Mouse (Mus musculus) hindlimb bud, embryonic 11.5 days (tissue): ENCODE measurements around the gene Dyrk1b.
A peak's percentile ranks its signal among the peaks of the same experiment; 100 is the strongest.
"Not testable (repeated sequence)": the region's sequence is repeated elsewhere in the genome, so short reads cannot be mapped to it uniquely, and the experiment has no call there.

Experiments used
- DNase-seq: peaks from one replicate; pipeline ENCODE4 v3.0.0-alpha.2; 2012; ENCODE audit warnings: low read depth, low spot score; ENCODE audit errors: extremely low spot score

Dyrk1b gene

DNA sequence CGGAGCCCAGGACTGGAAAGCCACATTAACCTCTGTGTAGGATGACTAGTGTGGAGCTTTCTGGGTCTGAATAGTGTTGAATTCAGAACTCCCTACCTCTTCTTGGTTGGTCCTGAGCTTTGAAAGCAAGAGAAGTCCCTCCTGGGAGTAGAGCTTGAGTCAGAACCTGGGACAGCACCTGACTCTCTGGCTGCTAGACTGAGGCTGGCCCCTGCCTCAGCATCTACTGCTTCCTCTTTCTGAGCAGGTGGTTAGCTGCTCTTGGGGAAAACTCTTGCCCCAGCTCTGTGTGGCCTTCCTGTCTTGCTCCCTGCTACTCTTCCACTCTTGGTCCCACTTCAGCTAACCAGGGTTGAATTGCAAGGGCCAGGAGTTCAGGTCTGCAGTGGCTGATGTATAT is 12.6 kb downstream of the Dyrk1b start:
- DNase-seq = no peak

- no peak for DNase-seq
Observed at GRCm38 (mm10) chr7:28195414-28196098, 16.3 kb downstream of the Dyrk1b start.

DNA sequence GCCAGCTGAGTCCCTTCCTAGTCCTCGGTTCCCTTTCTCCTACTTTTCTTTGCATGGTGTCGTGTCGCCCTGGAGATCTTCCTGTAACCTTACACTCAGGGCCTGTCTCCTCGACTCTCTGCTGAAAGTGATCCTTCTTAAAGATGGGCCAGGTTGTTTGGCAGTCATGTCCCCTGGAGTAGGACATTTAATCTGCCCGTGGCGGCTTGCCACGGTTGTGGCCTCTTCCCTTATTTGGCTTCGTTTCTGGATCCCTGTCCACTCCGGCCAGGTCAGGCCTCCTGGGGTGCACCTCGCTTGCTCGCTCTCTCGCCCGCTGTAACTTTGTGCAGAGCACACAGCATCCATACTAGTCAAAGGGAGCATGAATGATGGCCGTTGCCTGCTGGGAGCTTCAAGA is 17.3 kb downstream of the Dyrk1b start:
- no peak for DNase-seq

DNA sequence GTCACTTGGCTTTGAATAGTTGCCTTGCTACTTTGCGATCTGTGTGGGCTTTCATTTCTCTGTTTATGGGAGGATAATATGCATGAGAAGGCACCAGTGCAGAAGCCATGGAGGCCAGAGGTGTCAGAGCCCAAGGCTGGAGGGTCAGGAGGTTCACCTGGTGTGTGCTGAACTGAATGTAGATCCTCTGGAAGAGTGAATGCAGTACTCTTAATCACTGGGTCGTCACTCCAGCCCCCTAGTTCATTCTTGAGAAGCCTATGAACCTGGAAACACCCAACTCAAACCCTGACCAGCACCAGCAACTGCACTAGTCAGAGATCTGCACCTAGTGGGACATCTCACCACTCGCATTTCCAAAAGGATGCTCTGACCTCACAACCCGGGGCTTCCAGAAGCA is 19.8 kb downstream of the Dyrk1b start:
- DNase-seq = no peak

- DNase-seq = no peak
Observed at GRCm38 (mm10) chr7:28203207-28204108, 24.2 kb downstream of the Dyrk1b start.

DNA sequence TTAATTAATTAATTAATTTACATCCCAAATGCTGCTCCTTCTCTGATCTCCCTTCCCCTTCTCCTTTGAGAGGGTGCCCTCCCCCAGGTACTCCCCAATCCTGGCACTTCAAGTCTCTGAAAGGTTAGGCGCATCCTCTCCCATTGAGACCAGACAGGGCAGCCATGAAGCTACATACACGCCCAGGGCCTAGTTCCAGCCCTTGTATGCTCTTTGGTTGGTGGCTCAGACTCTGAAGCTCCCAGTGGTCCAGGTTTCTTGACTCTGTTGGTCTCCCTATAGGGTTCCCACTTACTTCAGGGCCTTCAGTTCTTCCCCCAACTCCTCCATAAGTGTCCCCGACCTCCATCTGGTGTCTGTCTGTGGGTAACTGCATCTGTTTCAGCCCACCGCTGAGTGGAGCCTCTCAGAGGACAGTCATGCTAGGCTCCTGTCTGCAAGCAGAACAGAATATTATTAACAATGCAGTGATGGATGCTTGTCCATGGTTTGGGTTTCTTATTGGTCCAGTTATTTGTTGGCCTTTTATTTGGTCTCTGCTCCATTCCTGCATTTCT is 26.9 kb downstream of the Dyrk1b start:
- DNase-seq = no peak

- DNase-seq = no peak
Observed at GRCm38 (mm10) chr7:28208396-28208987, 29.2 kb downstream of the Dyrk1b start.

DNA sequence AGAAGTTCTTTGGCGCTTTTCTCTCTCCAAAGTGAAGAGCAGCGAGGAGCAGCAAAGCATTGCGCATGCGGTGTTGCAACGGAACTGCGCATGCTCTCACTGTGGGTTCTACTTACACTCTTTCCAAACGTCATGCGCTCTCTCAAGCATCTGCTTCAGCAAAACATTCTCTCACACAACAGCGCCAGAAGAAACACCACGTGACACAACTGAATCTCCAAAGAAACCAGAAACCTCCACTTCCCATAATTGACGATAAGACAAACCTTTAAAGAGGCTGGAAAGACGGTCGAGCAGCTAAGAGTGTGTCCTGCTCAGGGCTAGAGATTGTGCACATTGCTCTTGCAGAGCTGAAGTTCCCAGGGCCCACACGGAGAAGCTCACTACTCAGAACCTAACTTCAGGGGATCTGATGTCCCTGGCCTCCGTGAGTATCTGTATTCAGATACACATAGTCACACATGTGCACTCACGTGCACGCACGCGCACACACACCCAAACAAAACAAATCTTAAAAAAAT is 29.8 kb downstream of the Dyrk1b start:
- peak; percentile 41 for DNase-seq

DNA sequence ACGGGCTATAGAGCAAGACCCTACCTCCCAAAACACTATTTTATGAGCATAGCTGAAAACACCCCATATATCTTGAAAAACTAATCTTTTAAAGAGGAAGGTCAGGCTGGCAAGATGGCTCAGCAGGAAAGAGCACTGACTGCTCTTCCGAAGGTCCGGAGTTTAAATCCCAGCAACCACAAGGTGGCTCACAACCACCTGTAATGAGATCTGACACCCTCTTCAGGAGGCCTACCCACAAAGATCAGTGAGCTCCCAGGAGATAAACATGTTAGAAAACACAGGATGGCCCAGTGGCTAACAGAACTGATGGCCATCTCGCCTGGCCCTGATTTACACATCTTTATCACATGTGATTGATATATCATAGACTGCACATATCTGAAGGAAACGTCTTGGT is 31.5 kb downstream of the Dyrk1b start:
- no peak for DNase-seq

DNA sequence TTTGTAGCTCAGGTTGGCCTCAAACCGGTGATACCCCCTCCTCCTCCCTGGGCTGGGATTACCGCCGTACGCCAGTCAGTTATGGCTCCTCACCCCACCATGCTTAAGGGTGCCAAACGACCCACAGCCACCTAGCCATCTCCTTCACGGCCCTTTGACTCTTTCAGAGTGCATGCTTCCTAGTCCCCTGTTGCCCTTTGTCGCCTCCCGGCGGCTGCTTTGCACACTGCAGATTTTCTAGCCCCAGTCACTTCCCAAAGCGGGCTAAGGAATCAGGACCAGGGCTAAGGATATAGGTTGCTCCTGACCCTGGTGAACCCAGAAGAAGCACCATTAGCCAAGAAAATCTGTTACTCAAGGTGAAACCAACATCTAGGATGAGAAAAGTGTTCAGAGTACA is 34.9 kb downstream of the Dyrk1b start:
- no peak for DNase-seq

- DNase-seq = not testable (repeated sequence)
Observed at GRCm38 (mm10) chr7:28215950-28216349, 36.7 kb downstream of the Dyrk1b start.

DNA sequence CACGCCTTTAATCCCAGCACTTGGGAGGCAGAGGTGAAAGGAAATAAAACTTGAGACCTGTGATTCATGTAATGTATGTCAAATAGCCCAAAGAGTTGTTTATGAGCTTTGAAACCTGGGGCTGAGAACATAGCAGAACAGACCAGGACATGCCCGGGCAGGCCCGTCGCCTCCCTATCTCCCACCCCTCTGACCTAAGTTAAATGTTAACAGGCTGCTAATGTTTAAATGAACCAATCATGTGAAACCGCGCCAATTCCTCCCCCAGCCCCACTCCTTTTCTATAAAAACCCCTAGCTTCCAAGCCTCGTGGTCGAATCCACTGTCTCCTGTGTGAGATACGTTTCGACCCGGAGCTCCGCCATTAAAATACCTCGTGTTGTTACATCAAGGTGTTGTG is 38.5 kb downstream of the Dyrk1b start:
- not testable (repeated sequence) for DNase-seq

- not testable (repeated sequence) for DNase-seq
Observed at GRCm38 (mm10) chr7:28218951-28219740, 39.9 kb downstream of the Dyrk1b start.

- not testable (repeated sequence) for DNase-seq
Observed at GRCm38 (mm10) chr7:28226836-28227235, 47.6 kb downstream of the Dyrk1b start.

GRCm38 (mm10) chr7:28227421-28227820 is 48.2 kb downstream of the Dyrk1b start:
- not testable (repeated sequence) for DNase-seq
